Mouse (Mus musculus): ENCODE measurements around the gene Mcm6. TPM values are rescaled to one million over a fixed set of nuclear protein-coding genes. Genes with fewer than 3 reads are reported as not detected.
"Not testable (repeated sequence)": the region's sequence is repeated elsewhere in the genome, so short reads cannot be mapped to it uniquely, and the experiment has no call there.

Mcm6 gene
- polyA plus RNA-seq, 1 experiment from 2014 or later = 219 TPM

DNA sequence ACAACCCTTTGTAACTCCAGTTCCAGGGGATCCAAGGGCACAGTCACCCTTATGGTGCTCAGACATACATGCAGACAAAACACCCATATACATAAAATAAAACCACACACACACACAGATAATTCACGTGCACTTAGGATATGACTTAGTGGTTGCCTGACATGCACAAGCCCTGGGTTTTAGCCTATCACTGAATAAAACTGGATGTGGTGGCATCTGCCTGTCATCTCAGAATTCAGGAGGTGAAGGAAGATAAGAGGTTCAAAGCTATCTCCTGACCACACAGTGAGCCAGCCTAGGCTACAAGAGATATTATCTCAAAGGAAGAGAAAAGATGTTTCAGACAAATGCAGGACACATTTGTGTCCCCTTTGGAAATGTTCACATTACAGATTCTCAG, 32.3 kb downstream of the Mcm6 start:
- no peak overlapping the region for H3K27ac ChIP-seq (replicated peaks)
- no peaks in the 10 kb centered on the region for H3K27me3 ChIP-seq
- no peaks in the 10 kb centered on the region for H3K9me3 ChIP-seq
- H3K4me1 ChIP-seq = no peaks in the 10 kb centered on the region
- H3K9ac ChIP-seq (replicated peaks) = no peak overlapping the region
- no peak overlapping the region for H3K4me3 ChIP-seq
- ATAC-seq (ENCODE audit: low FRiP score, low read depth) = no peak
- H3K4me2 ChIP-seq (replicated peaks) = no peak overlapping the region
- WGBS = 85% methylated on average over 1 of the region's 1 CpGs
- peaks cover 32% of the 10 kb centered on the region for H3K36me3 ChIP-seq

DNA sequence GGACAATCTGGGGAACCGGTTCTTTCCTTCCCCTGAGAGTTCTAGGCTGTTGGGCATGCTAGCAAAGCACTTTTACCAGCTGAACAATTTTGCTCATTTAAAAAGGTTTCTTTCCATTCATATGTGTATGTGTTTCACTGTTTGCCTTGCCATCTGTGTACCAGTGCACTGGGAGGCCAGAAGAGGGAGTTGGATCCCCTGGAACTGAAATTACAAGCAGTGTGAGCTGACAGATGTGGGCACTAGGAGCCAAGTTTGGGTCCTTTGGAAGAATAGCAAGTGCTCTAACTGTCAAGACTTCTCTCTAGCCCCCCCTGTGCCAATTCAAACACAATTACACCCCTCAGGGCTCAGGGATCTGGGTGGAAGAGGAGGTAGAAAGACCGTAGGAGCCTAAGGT, 34.7 kb downstream of the Mcm6 start:
- no peak overlapping the region for H3K9ac ChIP-seq (replicated peaks)
- no peak overlapping the region for H3K4me3 ChIP-seq
- no peak overlapping the region for H3K27ac ChIP-seq (replicated peaks)
- ATAC-seq (ENCODE audit: low FRiP score, low read depth) = no peak
- 88% methylated on average over 2 of the region's 2 CpGs for WGBS
- H3K9me3 ChIP-seq = no peaks in the 10 kb centered on the region
- H3K4me2 ChIP-seq (replicated peaks) = no peak overlapping the region
- H3K27me3 ChIP-seq = no peaks in the 10 kb centered on the region
- no peaks in the 10 kb centered on the region for H3K4me1 ChIP-seq
- peaks cover 14% of the 10 kb centered on the region for H3K36me3 ChIP-seq

DNA sequence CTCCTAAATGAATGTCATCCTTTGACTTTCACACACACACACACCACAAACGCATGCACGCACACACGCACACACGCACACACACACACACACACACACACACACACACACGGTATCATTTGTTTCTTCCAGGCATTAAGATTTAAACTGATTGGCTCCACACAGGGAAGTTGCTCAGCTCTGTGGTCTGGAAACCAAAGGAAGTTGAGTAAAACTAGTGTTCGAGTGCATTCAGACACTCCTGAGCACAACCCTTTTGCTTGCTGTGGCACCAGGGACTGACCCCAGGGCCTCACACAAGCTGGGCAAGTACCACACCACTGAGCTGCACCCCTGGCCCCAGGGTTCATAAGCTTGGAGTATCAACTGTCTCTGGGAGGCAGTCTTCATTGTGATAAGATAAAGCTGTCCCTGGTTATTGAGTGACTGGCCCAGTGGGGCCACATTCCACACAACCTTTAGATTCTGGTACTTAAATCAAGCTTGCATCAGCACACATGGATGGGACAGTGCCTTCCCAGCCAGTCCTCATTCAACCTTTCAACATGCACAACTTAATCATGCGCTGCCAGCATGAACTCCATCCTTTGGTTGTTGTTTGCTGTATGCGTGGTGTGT, 36.3 kb downstream of the Mcm6 start:
- H3K27me3 ChIP-seq = no peaks in the 10 kb centered on the region
- ATAC-seq (ENCODE audit: low FRiP score, low read depth) = no peak
- no peak overlapping the region for H3K9ac ChIP-seq (replicated peaks)
- no peak overlapping the region for H3K4me3 ChIP-seq
- peaks cover 14% of the 10 kb centered on the region for H3K36me3 ChIP-seq
- no peak overlapping the region for H3K27ac ChIP-seq (replicated peaks)
- WGBS = 93% methylated on average over 8 of the region's 8 CpGs
- no peaks in the 10 kb centered on the region for H3K4me1 ChIP-seq
- no peaks in the 10 kb centered on the region for H3K9me3 ChIP-seq
- no peak overlapping the region for H3K4me2 ChIP-seq (replicated peaks)

- H3K9ac ChIP-seq (replicated peaks); H3K4me1 ChIP-seq; H3K9me3 ChIP-seq; ATAC-seq (ENCODE audit: low FRiP score, low read depth); H3K4me3 ChIP-seq; H3K27me3 ChIP-seq; H3K4me2 ChIP-seq (replicated peaks); H3K27ac ChIP-seq (replicated peaks); H3K36me3 ChIP-seq: not testable (repeated sequence)
- 94% methylated on average over 6 of the region's 6 CpGs for WGBS
These were observed 40.2 kb downstream of the Mcm6 start for GRCm38 (mm10) chr1:128319266-128319665.

GRCm38 (mm10) chr1:128314665-128315064, 44.8 kb downstream of the Mcm6 start:
- H3K36me3 ChIP-seq = no peaks in the 10 kb centered on the region
- no peak for ATAC-seq (ENCODE audit: low FRiP score, low read depth)
- no peaks in the 10 kb centered on the region for H3K27me3 ChIP-seq
- H3K9me3 ChIP-seq = no peaks in the 10 kb centered on the region
- H3K4me1 ChIP-seq = no peaks in the 10 kb centered on the region
- no peak overlapping the region for H3K9ac ChIP-seq (replicated peaks)
- H3K4me3 ChIP-seq = no peak overlapping the region
- H3K4me2 ChIP-seq (replicated peaks) = no peak overlapping the region
- 79% methylated on average over 4 of the region's 4 CpGs for WGBS
- no peak overlapping the region for H3K27ac ChIP-seq (replicated peaks)

DNA sequence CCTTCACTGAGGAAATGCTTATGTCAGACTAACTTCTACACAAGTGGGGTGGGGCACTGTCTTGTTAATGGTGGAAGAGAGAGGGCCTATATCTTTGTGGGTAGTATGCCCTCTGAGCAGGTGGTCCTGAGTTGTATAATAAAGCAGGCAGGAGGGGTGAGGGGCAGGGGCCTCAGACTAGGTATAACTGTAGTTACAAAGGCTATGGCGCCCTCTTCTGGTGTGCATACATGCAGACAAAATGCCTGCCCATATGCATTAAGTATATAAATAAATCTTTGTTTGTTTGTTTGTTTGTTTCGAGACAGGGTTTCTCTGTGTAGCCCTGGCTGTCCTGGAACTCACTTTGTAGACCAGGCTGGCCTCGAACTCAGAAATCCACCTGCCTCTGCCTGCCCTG, 50.4 kb downstream of the Mcm6 start:
- Histone ChIP-seq H3K9ac (replicated peaks) (no peak overlapping the region), H3K4me2 (replicated peaks) (no peak overlapping the region), H3K27ac (replicated peaks) (no peak overlapping the region), H3K4me3 (no peak overlapping the region), H3K9me3 (no peaks in the 10 kb centered on the region), H3K27me3 (no peaks in the 10 kb centered on the region), H3K4me1 (no peaks in the 10 kb centered on the region), H3K36me3 (no peaks in the 10 kb centered on the region)
- WGBS = 91% methylated on average over 3 of the region's 3 CpGs
- ATAC-seq (ENCODE audit: low FRiP score, low read depth) = no peak

DNA sequence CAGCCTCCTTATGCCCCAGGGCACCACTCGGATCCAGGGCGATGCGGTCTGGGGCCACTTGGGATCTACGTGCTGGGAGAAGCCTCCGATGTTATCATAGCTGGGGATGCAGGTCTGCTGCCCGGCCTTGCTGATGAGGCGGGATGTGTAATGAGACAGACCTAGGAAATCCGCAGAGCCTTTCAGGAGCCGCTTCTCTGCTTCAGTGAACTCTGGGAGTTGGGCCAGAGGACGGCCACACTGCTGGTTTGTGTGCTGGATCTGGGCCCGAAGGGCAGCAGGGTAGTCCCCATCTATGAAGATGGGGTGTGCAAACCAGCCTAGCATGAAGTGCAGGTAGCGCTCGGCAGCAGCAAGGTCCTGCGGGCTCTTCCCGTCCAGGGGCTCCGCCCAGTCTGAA, 55.6 kb downstream of the Mcm6 start:
- no peak for ATAC-seq (ENCODE audit: low FRiP score, low read depth)
- no peak overlapping the region for H3K9ac ChIP-seq (replicated peaks)
- H3K27ac ChIP-seq (replicated peaks) = no peak overlapping the region
- no peaks in the 10 kb centered on the region for H3K4me1 ChIP-seq
- peaks cover 5% of the 10 kb centered on the region; the same call in 1 of the 2 replicates for H3K9me3 ChIP-seq
- H3K27me3 ChIP-seq = no peaks in the 10 kb centered on the region
- WGBS = 92% methylated on average over 16 of the region's 16 CpGs
- H3K36me3 ChIP-seq = no peaks in the 10 kb centered on the region
- no peak overlapping the region for H3K4me2 ChIP-seq (replicated peaks)
- H3K4me3 ChIP-seq = no peak overlapping the region

GRCm38 (mm10) chr1:128295717-128296528, 63.5 kb downstream of the Mcm6 start:
- Histone ChIP-seq H3K9me3 (no peaks in the 10 kb centered on the region), H3K9ac (replicated peaks) (no peak overlapping the region), H3K36me3 (no peaks in the 10 kb centered on the region), H3K4me1 (no peaks in the 10 kb centered on the region), H3K4me2 (replicated peaks) (no peak overlapping the region), H3K27me3 (no peaks in the 10 kb centered on the region), H3K4me3 (no peak overlapping the region), H3K27ac (replicated peaks) (no peak overlapping the region)
- 0 out of 2 replicates have a peak, but pooled peaks have one; percentile 4 for ATAC-seq (ENCODE audit: low FRiP score, low read depth)
- 80% methylated on average over 5 of the region's 5 CpGs for WGBS

DNA sequence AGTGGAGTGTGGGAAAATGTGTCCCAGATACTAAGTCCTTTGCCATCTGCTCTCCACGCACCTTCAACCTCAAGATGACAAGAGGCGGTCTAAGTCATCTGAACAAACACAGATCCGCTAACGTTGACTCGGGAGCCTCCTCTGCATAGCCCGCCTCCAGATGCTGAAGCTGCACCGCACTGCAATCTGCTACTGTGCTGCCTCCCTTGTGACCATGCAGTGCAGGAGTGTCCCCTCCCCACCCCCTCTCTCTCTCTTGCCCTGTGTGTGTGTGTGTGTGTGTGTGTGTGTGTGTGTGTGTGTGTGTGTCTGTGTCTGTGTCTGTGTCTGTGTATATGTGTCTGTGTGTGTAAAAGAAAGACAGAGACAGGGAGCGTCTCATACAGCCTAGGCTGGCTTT, 64.2 kb downstream of the Mcm6 start:
- H3K4me3 ChIP-seq = no peak overlapping the region
- H3K27me3 ChIP-seq = no peaks in the 10 kb centered on the region
- H3K9ac ChIP-seq (replicated peaks) = no peak overlapping the region
- H3K4me1 ChIP-seq = no peaks in the 10 kb centered on the region
- H3K9me3 ChIP-seq = no peaks in the 10 kb centered on the region
- H3K27ac ChIP-seq (replicated peaks) = no peak overlapping the region
- H3K36me3 ChIP-seq = no peaks in the 10 kb centered on the region
- WGBS = 79% methylated on average over 8 of the region's 8 CpGs
- H3K4me2 ChIP-seq (replicated peaks) = no peak overlapping the region
- peak; percentile 44; the same call in 1 of the 2 replicates for ATAC-seq (ENCODE audit: low FRiP score, low read depth)

- Histone ChIP-seq H3K36me3 (no peaks in the 10 kb centered on the region), H3K4me1 (no peaks in the 10 kb centered on the region), H3K4me2 (replicated peaks) (no peak overlapping the region), H3K27ac (replicated peaks) (no peak overlapping the region), H3K9me3 (no peaks in the 10 kb centered on the region), H3K9ac (replicated peaks) (no peak overlapping the region), H3K4me3 (no peak overlapping the region), H3K27me3 (no peaks in the 10 kb centered on the region)
- 94% methylated on average over 12 of the region's 12 CpGs for WGBS
- ATAC-seq (ENCODE audit: low FRiP score, low read depth) = no peak
These were observed 65.9 kb downstream of the Mcm6 start for GRCm38 (mm10) chr1:128293524-128293923.

GRCm38 (mm10) chr1:128290295-128290694, 69.2 kb downstream of the Mcm6 start:
- Histone ChIP-seq H3K36me3 (peaks cover 4% of the 10 kb centered on the region; the same call in 1 of the 2 replicates), H3K4me1 (no peaks in the 10 kb centered on the region), H3K9ac (replicated peaks) (no peak overlapping the region), H3K4me2 (replicated peaks) (no peak overlapping the region), H3K9me3 (no peaks in the 10 kb centered on the region), H3K4me3 (no peak overlapping the region), H3K27me3 (no peaks in the 10 kb centered on the region), H3K27ac (replicated peaks) (no peak overlapping the region)
- ATAC-seq (ENCODE audit: low FRiP score, low read depth) = no peak
- 88% methylated on average over 5 of the region's 5 CpGs for WGBS

DNA sequence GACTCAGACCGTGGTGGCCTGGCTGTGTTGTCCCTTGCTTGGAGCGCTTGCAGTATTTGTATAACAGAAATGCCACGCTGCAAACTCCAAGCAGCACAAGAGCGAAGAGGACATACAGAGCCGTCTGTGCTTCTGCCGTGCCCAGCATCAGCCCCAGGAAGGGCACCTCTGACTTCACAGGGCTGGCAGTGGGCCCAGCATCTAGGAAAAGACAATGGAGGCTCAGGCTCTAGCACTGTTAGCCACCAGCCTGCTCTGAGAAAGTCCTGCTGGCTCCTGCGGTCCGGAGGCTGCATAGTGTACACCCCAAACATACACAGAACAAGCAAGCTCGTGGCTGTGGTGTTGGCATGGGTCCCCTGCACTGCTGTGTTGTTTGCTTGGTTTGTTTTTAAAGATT, 74.3 kb downstream of the Mcm6 start:
- H3K4me3 ChIP-seq = no peak overlapping the region
- H3K27ac ChIP-seq (replicated peaks) = no peak overlapping the region
- no peak overlapping the region for H3K9ac ChIP-seq (replicated peaks)
- no peaks in the 10 kb centered on the region for H3K4me1 ChIP-seq
- H3K36me3 ChIP-seq = peaks cover 24% of the 10 kb centered on the region
- H3K27me3 ChIP-seq = no peaks in the 10 kb centered on the region
- ATAC-seq (ENCODE audit: low FRiP score, low read depth) = no peak
- H3K9me3 ChIP-seq = no peaks in the 10 kb centered on the region
- no peak overlapping the region for H3K4me2 ChIP-seq (replicated peaks)
- WGBS = 92% methylated on average over 9 of the region's 9 CpGs
